Mouse (Mus musculus) cerebellum, adult 8-10 months (tissue): Measurements from ENCODE around the gene Pak6.

Source experiments
- DNase-seq: peaks from one replicate; pipeline ENCODE4 v3.0.0; 2022

Gene Pak6

DNA sequence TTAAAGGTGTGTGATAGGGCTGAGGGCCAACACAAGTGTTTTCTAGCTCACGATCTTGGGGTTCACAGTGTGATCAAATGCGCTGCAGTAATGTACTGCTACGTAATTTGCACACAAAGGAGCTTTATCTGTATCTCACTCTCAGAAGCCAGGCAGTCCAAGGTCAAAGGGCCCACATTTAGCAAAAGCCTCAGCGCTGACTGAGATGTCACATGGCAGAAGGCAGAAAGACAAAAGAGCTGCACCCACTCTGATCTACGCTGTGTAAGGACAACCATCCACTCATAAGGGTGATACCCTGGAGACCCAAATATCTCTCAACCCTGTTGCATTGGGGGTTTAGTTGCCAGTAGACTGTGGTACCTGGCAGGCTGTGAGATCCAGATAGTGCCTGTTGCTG lies 4.1 kb downstream of the Pak6 start:
- DNase-seq = no peak

DNA sequence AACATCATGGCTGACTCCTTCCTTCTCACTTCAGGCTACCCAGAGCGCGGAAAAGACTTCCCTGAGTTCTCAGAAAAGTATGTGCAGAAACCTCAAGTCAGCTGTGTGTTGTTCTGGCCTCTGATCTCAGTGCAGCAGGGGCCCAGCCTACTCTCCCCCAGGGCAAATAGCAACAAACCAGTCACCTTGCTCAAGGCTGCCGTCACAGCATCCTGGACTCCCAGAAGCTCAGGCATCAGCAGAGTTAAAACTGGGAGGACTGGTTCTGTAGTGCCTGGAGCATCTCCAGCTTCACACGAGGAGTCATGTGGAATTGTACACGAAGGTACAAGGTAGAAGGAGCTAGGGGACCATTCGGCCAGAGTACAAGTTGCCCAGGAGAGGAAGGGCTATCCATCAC lies 6.1 kb downstream of the Pak6 start:
- no peak for DNase-seq

- no peak for DNase-seq
These were observed 6.7 kb downstream of the Pak6 start for GRCm38 (mm10) chr2:118669785-118670184.

GRCm38 (mm10) chr2:118671728-118672127 lies 8.6 kb downstream of the Pak6 start:
- DNase-seq = no peak

DNA sequence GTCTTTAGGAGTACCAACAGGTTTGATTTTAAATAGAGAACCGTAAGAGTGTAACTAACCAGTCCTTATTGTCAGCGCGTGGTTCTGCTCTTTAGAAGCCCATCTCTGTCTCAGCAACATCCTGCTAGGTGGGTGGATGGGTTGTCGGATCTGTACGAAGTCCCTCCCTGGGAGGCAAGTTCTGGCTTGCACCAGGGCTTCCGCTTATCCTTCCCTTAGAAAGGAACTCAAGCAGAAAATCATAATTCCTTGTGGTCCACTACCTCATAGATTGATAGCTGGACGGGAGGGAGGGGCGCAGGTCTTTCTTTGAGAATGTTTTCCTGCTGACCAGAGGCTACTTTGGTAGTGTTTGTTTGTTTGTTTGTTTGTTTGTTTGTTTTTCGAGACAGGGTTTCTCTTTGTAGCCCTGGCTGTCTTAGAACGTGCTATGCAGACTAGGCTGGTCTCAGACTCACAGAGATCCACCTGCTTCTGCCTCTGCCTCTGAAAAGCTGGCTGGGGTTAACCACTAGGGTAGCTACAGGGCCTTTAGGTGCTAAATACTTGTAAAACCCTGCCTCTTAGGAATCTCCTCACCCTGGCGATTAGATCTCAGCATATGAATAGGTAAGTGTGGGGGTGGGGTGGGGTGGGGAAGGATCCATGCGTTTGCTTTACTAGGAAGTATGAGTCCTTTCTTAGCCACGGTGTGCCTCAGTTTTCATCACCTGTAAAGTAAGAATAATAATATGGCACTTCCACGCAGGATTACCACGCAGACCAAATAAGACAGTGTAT lies 10.8 kb downstream of the Pak6 start:
- DNase-seq = no peak

GRCm38 (mm10) chr2:118674500-118674899 lies 11.4 kb downstream of the Pak6 start:
- no peak for DNase-seq

DNA sequence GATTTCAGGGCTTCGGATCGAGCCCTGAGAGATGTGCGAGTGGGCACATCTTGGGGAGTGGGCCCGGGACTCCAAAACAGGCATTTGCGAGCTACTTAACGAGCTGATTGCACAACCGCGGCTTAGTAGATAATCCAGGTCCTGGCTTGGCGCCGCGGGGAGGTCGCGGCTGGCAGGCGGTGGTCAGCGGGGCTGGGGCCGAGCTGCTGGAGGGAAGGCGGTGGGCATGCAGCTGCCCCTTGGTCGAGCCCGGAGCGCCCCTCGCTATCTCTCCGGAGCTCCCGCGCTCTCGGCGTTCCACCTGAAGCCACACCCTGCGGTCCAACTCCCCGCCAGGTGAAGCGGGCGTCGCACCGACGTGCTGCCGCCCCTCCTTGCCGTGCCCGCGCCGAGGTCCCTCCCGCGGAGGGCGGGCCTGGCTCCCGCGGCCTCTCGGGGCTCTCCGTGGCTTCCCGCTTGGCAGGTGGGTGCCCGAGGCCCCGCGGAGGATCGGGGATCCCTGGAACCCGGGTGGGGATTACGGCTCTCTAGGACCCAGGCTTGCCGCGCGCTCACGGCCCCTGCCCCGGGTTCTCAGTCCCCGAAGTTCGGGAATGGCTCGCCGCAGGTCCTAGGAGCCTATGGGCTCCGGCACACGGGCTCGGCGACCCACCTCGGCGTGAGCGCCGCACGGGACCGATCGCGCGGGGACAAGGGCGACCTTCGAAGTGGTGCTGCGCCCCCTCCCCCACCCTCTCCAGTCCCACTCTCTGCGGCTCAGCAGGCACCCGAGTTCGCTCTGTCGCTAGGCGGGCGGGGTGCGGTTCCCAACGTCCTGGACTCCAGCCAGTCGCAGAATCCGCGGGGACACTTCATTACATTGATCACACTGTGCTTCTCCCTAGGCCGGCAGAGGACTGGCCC lies 14.0 kb downstream of the Pak6 start:
- DNase-seq = peak; percentile 16

DNA sequence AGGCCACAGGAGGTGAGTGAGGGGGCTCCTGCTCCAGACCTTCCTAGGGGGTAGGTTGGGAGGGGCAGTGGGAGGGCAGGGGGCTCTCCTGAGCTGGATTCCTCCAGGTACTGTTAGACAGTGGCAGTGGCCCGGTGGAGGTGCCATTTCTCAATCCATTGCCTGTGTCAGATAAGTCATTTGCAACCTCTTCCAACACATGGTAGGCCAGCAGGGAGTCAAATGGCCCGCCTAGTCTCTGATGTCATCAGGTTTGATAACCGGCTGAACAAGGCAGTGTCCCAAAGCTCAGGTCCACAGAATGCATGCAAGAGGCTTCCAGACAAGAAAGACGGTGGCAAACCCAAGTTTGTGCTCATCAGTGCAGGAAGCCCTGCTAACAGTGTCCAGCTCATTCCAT lies 14.7 kb downstream of the Pak6 start:
- DNase-seq = peak; percentile 48

DNA sequence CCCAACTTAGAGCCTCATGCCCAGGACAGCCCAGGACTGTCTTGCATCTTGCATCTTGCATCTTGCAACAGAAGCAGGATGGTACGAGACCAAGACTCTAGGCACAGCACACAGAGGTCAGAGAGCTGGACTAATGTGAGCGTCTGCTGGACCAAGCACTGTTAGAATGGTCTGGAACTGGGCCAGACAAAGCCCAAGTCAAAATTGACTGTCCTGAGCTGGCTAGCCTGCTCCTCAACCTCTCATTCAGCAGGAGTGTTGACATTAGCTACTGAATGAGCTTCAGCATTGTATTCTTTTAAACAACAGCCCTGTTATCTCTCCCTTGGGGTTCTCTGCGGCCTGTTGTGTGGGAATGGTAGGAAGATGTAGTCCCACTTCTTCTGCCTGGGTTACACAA lies 16.5 kb downstream of the Pak6 start:
- no peak for DNase-seq

DNA sequence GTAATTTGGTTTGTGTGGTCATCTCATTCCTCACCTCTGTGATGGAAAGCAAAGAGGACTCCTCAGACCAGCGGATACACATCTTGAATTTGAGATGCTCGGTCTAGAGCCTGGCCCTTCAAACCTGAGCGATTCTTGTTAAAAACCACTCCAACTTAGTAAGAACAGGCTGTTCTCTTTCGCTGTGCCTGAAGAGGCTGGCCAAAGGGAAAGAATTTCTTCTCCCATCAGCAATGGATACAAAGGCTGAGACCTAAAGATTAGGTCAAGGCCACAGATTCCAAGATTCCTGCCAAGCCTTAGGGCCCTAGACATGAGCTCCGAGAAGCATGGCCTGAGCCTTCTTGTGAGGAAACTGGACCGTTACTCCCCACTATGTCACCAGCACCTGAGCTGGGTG lies 17.8 kb downstream of the Pak6 start:
- no peak for DNase-seq

GRCm38 (mm10) chr2:118682544-118683260 lies 19.6 kb downstream of the Pak6 start:
- DNase-seq = no peak

DNA sequence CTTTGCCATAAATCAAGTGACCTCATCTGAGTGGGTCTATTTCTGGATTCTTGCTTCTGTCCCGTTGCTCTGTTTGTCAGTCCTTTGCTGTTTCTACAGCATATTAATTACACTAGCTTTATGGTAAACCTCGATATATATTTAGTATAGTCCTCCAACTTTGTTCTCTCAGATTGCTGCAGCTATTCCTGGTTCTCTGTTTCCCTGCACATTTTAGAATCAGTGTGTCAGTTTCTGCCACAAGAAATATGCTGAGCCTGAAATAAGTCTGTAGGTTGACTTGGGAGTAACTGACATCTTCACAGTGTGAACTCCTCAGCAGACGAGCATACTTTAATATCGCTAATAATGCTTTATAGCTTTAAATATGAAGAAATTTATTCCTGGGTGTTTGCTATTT lies 22.0 kb downstream of the Pak6 start:
- DNase-seq = no peak

- no peak for DNase-seq
These were observed 23.6 kb downstream of the Pak6 start for GRCm38 (mm10) chr2:118686693-118687092.

- DNase-seq = no peak
These were observed 24.7 kb downstream of the Pak6 start for GRCm38 (mm10) chr2:118687791-118688190.

DNA sequence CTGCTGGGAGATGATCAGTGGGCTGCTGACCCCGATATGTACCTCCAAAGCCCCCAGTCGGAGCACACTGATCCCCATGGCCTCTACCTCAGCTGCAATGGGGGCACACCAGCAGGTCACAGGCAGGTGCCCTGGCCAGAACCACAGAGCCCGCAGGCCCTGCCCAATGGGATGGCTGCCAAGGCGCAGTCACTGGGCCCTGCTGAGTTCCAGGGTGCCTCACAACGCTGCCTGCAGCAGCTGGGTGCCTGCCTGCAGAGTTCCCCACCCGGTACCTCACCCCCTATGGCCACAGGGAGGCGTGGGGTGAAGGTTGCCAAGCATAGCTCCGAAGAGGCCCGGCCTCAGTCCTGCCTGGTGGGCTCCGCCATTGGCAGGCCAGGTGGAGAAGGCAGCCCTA lies 26.8 kb downstream of the Pak6 start:
- no peak for DNase-seq

DNA sequence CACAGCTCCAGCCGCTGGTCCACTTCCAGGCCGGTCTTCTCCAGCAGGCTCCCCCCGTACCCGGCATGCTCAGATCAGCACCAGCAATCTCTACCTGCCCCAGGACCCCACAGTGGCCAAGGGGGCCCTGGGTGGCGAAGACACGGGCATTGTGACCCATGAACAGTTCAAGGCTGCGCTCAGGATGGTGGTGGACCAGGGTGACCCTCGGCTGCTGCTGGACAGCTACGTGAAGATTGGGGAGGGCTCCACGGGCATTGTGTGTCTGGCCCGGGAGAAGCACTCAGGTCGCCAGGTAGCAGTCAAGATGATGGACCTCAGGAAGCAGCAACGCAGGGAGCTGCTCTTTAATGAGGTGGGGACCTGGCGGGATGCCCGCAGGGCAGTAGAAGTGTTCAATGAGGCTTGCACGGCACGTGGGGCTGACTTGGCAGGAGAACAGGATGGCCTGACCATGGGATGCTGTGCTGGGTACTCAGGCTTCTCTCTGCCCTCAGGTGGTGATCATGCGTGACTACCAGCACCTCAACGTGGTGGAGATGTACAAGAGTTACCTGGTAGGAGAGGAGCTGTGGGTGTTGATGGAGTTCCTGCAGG lies 30.4 kb downstream of the Pak6 start:
- DNase-seq = no peak

DNA sequence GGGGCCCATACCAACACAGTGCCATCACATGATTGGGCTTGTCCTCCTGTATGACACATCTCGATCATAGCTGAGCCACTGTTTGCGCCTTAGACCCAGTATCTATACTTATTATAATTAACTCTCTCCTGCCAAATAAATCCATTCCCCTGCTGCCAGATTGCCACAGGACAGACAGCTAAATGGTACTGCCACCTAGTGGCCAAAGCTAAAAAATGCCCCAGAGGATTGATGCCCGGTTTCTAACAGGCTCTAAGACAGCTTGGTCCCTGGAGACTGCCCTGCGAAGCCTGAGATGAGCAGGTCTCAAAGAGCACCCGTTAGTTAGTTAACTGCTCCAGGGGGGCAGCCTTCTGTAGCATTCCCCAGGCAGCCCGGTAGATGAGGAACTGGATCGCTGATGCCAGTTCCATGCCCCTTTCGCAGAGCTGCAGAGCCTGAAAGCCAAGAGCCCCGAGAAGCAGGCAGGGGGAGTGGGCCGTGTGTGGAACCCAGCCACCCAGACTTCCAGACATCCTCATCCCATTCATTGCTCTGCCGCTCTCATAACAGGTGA lies 32.7 kb downstream of the Pak6 start:
- peak; percentile 59 for DNase-seq

DNA sequence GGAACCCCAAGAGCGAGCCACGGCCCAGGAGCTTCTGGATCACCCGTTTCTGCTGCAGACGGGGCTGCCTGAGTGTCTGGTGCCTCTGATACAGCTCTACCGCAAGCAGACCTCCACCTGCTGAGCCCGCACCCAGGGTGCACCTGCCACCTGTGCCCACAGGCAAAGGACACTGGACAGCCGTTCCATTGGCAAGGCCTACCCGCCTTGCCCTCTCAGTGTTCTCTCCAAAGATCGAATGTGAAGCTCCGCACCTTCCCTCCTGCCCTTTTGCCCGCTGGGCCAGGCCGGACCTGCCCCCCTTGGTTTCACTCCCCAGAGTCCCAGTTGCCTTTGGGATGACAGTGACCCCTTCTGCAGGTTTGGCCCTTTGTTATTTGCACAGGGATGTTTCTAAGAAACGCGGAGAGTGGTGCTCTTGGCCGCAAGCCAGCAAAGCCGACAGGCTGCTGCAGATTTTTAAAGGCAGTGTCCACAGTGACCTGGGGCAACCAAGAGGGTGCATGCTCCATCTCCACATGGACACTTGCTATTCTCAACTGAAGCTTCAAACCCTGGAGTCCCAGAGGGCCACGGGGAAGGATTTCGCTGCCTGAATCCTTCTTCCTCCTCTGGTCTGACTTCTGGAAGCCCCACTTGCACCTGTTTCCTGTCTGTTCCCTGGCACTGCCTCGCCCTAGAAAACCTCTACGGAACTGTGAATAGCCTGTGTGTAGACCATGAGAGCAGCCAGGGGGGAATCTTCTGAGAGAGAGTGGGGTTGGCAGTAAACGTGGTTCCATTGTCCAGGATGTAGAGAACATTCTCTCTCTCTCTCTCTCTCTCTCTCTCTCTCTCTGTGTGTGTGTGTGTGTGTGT lies 33.6 kb downstream of the Pak6 start:
- no peak for DNase-seq

GRCm38 (mm10) chr2:118697311-118697877 lies 34.3 kb downstream of the Pak6 start:
- DNase-seq = no peak

- no peak for DNase-seq
These were observed 34.9 kb downstream of the Pak6 start for GRCm38 (mm10) chr2:118697955-118698354.
